Mouse (Mus musculus): ENCODE measurements around the gene Man2a1. TPM values are rescaled to one million over a fixed set of nuclear protein-coding genes. Genes with fewer than 3 reads are reported as not detected.

Man2a1 gene
- polyA plus RNA-seq, 1 experiment from 2014 or later: 12.6 TPM

DNA sequence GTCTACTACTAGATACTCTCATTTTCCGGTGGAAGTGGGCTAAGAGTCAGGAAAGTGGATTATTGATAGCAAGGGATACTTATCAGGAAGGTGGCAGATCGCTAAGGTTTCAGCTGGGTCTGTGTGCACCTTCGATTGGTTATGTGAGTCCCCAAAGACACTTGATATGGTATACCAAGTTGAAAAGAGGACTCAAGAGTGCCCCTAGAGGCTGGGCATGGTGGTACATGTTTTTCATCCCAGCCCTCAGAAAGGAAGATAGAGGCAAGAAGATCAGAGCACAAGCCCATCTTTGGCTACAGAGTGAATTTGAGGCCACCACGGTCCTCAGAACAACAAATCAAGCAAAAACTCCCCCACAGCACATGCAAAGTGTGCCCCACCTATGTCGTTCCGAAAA, 25.3 kb upstream of the Man2a1 start:
- Histone ChIP-seq H3K9ac (ENCODE audit: low read length) (no peak overlapping the region), H3K36me3 (ENCODE audit: control insufficient read depth, insufficient read depth, low read length) (no peaks in the 10 kb centered on the region), H3K27me3 (replicated peaks; ENCODE audit: control insufficient read depth, insufficient read depth, low read length) (no peaks in the 10 kb centered on the region), H3K9me3 (ENCODE audit: control insufficient read depth, low read length) (no peaks in the 10 kb centered on the region), H3K27ac (ENCODE audit: low read depth) (no peak overlapping the region), H3K4me2 (ENCODE audit: low read length) (no peak overlapping the region), H3K4me1 (replicated peaks; ENCODE audit: control insufficient read depth, insufficient read depth, low read length) (0 out of 2 replicates have a peak, but pooled peaks cover 5% of the 10 kb centered on the region), H3K4me3 (ENCODE audit: low read depth, low read length) (no peak overlapping the region)
- 86% methylated on average over 6 of the region's 6 CpGs for WGBS
- no peak for ATAC-seq (replicated peaks; ENCODE audit: low FRiP score, low TSS enrichment, low read depth)
- DNase-seq (ENCODE audit: low spot score): no peak

DNA sequence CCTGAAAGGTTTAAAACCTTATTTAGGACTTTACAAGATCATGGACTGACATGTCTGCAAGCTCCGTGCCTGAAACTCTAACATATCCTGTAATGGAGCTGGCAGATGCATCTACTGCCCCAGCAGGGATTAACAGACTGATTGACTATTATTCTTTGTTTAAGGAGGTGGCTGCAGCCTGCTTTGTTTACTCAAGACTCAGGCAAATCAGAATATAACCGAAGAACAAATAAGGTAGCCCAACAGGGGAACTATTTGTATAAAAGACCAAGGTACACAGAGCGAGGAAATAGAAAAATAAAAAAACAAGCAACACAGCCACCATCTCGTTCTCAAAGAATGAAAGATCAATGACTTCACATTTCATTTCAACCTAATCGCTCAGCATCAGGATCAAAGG, 23.1 kb upstream of the Man2a1 start:
- 41% methylated on average over 5 of the region's 5 CpGs for WGBS
- Histone ChIP-seq H3K4me1 (replicated peaks; ENCODE audit: control insufficient read depth, insufficient read depth, low read length) (0 out of 2 replicates have a peak, but pooled peaks cover 5% of the 10 kb centered on the region), H3K27me3 (replicated peaks; ENCODE audit: control insufficient read depth, insufficient read depth, low read length) (no peaks in the 10 kb centered on the region), H3K36me3 (ENCODE audit: control insufficient read depth, insufficient read depth, low read length) (no peaks in the 10 kb centered on the region), H3K9me3 (ENCODE audit: control insufficient read depth, low read length) (no peaks in the 10 kb centered on the region), H3K9ac (ENCODE audit: low read length) (no peak overlapping the region), H3K4me3 (ENCODE audit: low read depth, low read length) (no peak overlapping the region), H3K4me2 (ENCODE audit: low read length) (no peak overlapping the region), H3K27ac (ENCODE audit: low read depth) (no peak overlapping the region)
- DNase-seq (ENCODE audit: low spot score) (no peak), ATAC-seq (replicated peaks; ENCODE audit: low FRiP score, low TSS enrichment, low read depth) (no peak)

DNA sequence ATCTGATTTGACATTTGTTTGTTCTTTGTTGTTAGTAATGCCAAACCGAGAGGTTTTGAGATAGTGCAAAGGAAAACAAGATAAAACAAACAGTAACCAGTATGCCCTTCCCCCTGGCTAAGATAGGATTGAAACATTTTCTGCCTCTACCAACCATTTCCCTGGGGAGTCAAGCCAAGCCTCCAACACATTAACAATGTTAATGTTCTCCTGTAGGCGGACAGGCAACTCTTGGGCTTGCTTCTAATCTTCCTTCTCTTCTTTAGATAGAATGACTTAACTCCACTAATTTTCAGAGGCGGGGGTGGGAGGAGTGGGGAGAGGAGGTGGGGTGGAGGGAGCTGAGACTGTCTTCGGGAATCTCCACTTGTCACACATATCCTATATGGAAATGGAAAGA, 22.2 kb upstream of the Man2a1 start:
- WGBS: 16% methylated on average over 4 of the region's 4 CpGs
- Histone ChIP-seq H3K4me3 (ENCODE audit: low read depth, low read length) (no peak overlapping the region), H3K4me1 (replicated peaks; ENCODE audit: control insufficient read depth, insufficient read depth, low read length) (0 out of 2 replicates have a peak, but pooled peaks cover 5% of the 10 kb centered on the region), H3K9me3 (ENCODE audit: control insufficient read depth, low read length) (no peaks in the 10 kb centered on the region), H3K9ac (ENCODE audit: low read length) (no peak overlapping the region), H3K4me2 (ENCODE audit: low read length) (no peak overlapping the region), H3K36me3 (ENCODE audit: control insufficient read depth, insufficient read depth, low read length) (no peaks in the 10 kb centered on the region), H3K27me3 (replicated peaks; ENCODE audit: control insufficient read depth, insufficient read depth, low read length) (no peaks in the 10 kb centered on the region), H3K27ac (ENCODE audit: low read depth) (no peak overlapping the region)
- no peak for DNase-seq (ENCODE audit: low spot score)
- no peak for ATAC-seq (replicated peaks; ENCODE audit: low FRiP score, low TSS enrichment, low read depth)

DNA sequence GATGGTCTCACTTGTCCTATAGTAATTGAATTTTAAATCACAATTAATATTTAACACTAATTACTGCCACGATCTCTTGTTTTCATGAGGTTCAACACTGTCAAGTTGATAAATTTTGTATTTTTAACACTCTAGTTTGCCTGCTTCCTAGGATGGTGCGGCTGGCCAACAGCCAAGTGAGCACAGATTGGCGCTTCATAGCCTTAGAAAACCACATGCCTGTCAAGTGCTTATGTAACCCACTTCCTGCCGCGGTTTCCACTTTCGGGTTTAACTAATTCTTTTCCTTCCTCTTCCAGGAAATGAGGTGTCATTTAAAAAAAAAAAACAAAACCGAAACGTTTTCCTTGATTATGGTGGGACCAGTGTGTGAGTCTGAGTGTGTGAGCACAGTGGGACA, 20.8 kb upstream of the Man2a1 start:
- Histone ChIP-seq H3K36me3 (ENCODE audit: control insufficient read depth, insufficient read depth, low read length) (no peaks in the 10 kb centered on the region), H3K27ac (ENCODE audit: low read depth) (no peak overlapping the region)
- DNase-seq (ENCODE audit: low spot score): no peak

DNA sequence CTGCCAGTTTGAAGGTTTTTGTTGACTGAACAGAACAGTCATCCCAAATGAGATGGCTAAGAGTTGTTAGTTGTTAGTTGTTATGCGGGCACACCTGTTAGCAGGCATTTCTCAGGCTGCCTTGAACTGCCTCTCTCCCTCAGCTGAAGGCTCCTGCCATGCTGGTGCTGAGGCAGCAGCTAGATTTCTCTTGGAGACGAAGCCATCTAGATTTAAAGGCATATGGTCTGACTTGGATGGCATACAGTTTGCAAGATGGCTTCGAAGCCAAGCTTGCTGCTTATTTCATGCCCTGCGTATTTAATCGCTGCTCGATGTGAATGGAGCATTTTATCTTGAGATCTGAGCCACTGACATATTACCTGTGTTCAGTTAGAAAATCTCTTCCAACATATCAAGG, 19.4 kb upstream of the Man2a1 start:
- Histone ChIP-seq H3K36me3 (ENCODE audit: control insufficient read depth, insufficient read depth, low read length) (no peaks in the 10 kb centered on the region), H3K27me3 (replicated peaks; ENCODE audit: control insufficient read depth, insufficient read depth, low read length) (no peaks in the 10 kb centered on the region), H3K27ac (ENCODE audit: low read depth) (no peak overlapping the region), H3K4me3 (ENCODE audit: low read depth, low read length) (no peak overlapping the region), H3K9ac (ENCODE audit: low read length) (no peak overlapping the region), H3K9me3 (ENCODE audit: control insufficient read depth, low read length) (no peaks in the 10 kb centered on the region), H3K4me2 (ENCODE audit: low read length) (no peak overlapping the region), H3K4me1 (replicated peaks; ENCODE audit: control insufficient read depth, insufficient read depth, low read length) (0 out of 2 replicates have a peak, but pooled peaks cover 5% of the 10 kb centered on the region)
- no peak for DNase-seq (ENCODE audit: low spot score)
- no peak for ATAC-seq (replicated peaks; ENCODE audit: low FRiP score, low TSS enrichment, low read depth)
- 89% methylated on average over 6 of the region's 6 CpGs for WGBS

More for the DNA sequence above, 20.8 kb upstream of the Man2a1 start:
- ATAC-seq (replicated peaks; ENCODE audit: low FRiP score, low TSS enrichment, low read depth): no peak
- Histone ChIP-seq H3K4me1 (replicated peaks; ENCODE audit: control insufficient read depth, insufficient read depth, low read length) (0 out of 2 replicates have a peak, but pooled peaks cover 5% of the 10 kb centered on the region), H3K9me3 (ENCODE audit: control insufficient read depth, low read length) (no peaks in the 10 kb centered on the region), H3K9ac (ENCODE audit: low read length) (no peak overlapping the region), H3K4me2 (ENCODE audit: low read length) (no peak overlapping the region), H3K27me3 (replicated peaks; ENCODE audit: control insufficient read depth, insufficient read depth, low read length) (no peaks in the 10 kb centered on the region), H3K4me3 (ENCODE audit: low read depth, low read length) (no peak overlapping the region)
- 54% methylated on average over 8 of the region's 8 CpGs for WGBS

DNA sequence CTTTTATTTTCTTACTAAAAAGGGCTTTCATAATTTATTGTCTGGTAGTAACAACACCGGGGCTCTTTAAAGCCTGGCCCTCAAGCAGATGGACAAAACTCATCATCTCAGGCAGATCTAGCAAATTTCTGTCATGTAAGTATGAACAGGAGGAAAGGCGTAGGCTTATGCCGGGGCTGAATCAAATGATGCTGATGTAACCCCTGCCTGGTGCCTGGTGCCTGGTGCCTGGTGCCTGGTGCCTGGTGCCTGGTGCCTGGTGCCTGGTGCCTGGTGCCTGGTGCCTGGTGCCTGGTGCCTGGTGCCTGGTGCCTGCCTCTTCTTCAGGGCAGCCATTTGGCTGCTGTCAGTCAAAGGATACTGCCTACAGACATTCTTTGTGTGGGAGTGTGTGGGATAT, 18.6 kb upstream of the Man2a1 start:
- Histone ChIP-seq H3K9me3 (ENCODE audit: control insufficient read depth, low read length) (no peaks in the 10 kb centered on the region), H3K36me3 (ENCODE audit: control insufficient read depth, insufficient read depth, low read length) (no peaks in the 10 kb centered on the region), H3K27ac (ENCODE audit: low read depth) (no peak overlapping the region), H3K9ac (ENCODE audit: low read length) (no peak overlapping the region), H3K4me2 (ENCODE audit: low read length) (no peak overlapping the region), H3K27me3 (replicated peaks; ENCODE audit: control insufficient read depth, insufficient read depth, low read length) (no peaks in the 10 kb centered on the region), H3K4me1 (replicated peaks; ENCODE audit: control insufficient read depth, insufficient read depth, low read length) (0 out of 2 replicates have a peak, but pooled peaks cover 5% of the 10 kb centered on the region), H3K4me3 (ENCODE audit: low read depth, low read length) (no peak overlapping the region)
- WGBS: 60% methylated on average over 3 of the region's 3 CpGs
- DNase-seq (ENCODE audit: low spot score): no peak
- no peak for ATAC-seq (replicated peaks; ENCODE audit: low FRiP score, low TSS enrichment, low read depth)

DNA sequence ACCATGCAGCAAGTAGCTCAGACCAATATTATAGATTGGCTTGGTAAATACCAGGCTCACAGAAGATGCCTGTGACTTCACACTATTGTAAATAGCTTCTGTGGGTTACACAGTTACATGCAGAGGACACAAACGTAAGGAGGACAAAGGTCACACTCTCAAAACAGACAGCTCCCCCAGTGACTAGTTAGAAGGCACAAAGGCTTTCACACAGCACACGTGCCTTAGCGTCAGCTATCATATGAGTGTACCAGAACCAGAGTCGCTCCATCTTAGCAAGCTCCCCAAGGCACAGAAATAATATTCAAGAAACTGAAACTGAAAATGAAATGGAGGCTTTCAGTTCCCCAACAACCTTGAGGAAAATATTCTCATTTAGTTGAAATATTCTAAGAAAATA, 10.1 kb upstream of the Man2a1 start:
- Histone ChIP-seq H3K27me3 (replicated peaks; ENCODE audit: control insufficient read depth, insufficient read depth, low read length) (no peaks in the 10 kb centered on the region), H3K4me3 (ENCODE audit: low read depth, low read length) (no peak overlapping the region), H3K4me1 (replicated peaks; ENCODE audit: control insufficient read depth, insufficient read depth, low read length) (0 out of 2 replicates have a peak, but pooled peaks cover 3% of the 10 kb centered on the region), H3K4me2 (ENCODE audit: low read length) (no peak overlapping the region), H3K9me3 (ENCODE audit: control insufficient read depth, low read length) (no peaks in the 10 kb centered on the region), H3K9ac (ENCODE audit: low read length) (no peak overlapping the region), H3K36me3 (ENCODE audit: control insufficient read depth, insufficient read depth, low read length) (no peaks in the 10 kb centered on the region), H3K27ac (ENCODE audit: low read depth) (no peak overlapping the region)
- DNase-seq (ENCODE audit: low spot score) (no peak), ATAC-seq (replicated peaks; ENCODE audit: low FRiP score, low TSS enrichment, low read depth) (no peak)
- WGBS: 51% methylated on average over 4 of the region's 4 CpGs

DNA sequence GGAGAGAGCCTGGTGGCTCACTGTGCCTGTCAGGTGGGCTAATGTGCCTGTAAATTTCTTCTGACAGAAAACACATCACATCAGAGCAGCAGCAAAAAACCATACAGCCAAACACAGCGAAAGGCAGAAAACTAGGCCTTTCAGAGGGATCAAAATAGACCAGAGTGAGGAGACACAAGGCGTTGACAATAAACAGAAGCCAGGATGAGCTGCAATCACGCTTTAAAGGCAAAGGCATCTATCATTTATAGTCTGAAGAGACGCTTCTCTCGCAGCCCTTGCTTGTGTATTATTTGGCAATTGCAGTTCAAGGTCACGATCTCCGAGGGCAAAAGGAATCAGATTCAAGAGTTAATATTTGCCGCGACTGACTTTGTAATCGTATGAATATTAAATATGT, 9.2 kb upstream of the Man2a1 start:
- no peak overlapping the region; the same call in 1 of the 2 replicates for H3K27ac ChIP-seq (ENCODE audit: low read depth)
- H3K4me3 ChIP-seq (ENCODE audit: low read depth, low read length): no peak overlapping the region
- no peaks in the 10 kb centered on the region for H3K9me3 ChIP-seq (ENCODE audit: control insufficient read depth, low read length)
- no peaks in the 10 kb centered on the region for H3K27me3 ChIP-seq (replicated peaks; ENCODE audit: control insufficient read depth, insufficient read depth, low read length)
- no peak overlapping the region for H3K9ac ChIP-seq (ENCODE audit: low read length)
- WGBS: 31% methylated on average over 10 of the region's 10 CpGs
- no peak for ATAC-seq (replicated peaks; ENCODE audit: low FRiP score, low TSS enrichment, low read depth)
- no peak overlapping the region for H3K4me2 ChIP-seq (ENCODE audit: low read length)
- H3K36me3 ChIP-seq (ENCODE audit: control insufficient read depth, insufficient read depth, low read length): no peaks in the 10 kb centered on the region
- no peak for DNase-seq (ENCODE audit: low spot score)
- 0 out of 2 replicates have a peak, but pooled peaks cover 3% of the 10 kb centered on the region for H3K4me1 ChIP-seq (replicated peaks; ENCODE audit: control insufficient read depth, insufficient read depth, low read length)

DNA sequence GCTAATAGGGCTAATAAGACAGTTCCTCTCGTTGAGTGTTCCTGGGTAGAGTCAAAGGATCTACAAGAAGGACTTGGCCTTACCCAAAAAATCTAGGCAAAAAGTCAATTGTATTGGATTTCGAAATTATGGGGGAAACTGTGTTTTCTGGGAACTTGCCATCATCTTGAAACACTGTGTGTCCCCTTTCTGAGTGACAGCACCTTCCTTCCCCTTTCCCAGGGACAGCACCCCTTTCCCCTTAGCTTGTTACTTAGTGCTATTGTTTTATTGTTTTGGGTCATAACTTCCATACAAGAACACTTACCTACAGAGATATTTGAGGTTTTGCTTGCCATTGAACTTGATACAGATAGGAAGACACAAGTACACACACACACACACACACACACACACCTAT, 8.2 kb upstream of the Man2a1 start:
- no peaks in the 10 kb centered on the region for H3K27me3 ChIP-seq (replicated peaks; ENCODE audit: control insufficient read depth, insufficient read depth, low read length)
- no peak overlapping the region for H3K4me2 ChIP-seq (ENCODE audit: low read length)
- ATAC-seq (replicated peaks; ENCODE audit: low FRiP score, low TSS enrichment, low read depth) (no peak), DNase-seq (ENCODE audit: low spot score) (no peak)
- H3K4me1 ChIP-seq (replicated peaks; ENCODE audit: control insufficient read depth, insufficient read depth, low read length): 0 out of 2 replicates have a peak, but pooled peaks cover 3% of the 10 kb centered on the region
- no peak overlapping the region for H3K27ac ChIP-seq (ENCODE audit: low read depth)
- no peaks in the 10 kb centered on the region for H3K36me3 ChIP-seq (ENCODE audit: control insufficient read depth, insufficient read depth, low read length)
- no peak overlapping the region for H3K4me3 ChIP-seq (ENCODE audit: low read depth, low read length)
- H3K9me3 ChIP-seq (ENCODE audit: control insufficient read depth, low read length): no peaks in the 10 kb centered on the region
- WGBS: 76% methylated on average over 2 of the region's 2 CpGs
- no peak overlapping the region for H3K9ac ChIP-seq (ENCODE audit: low read length)

Data from intestine, embryonic 14.5 days (tissue).